Mouse (Mus musculus) bone marrow, adult 2 months (tissue): ENCODE measurements at regions not wholly inside any gene's neighbourhood (a gene's known extent, or its start where the extent isn't known, plus 50 kb on each side); places are given as distances from the start of the nearest gene placed in this dataset.

ENCODE experiments used
- CTCF ChIP-seq: fragments of 200-500 bp; IDR thresholded peaks from 2 replicates; pipeline ENCODE4 v1.5.1; 2011; ENCODE audit warnings: low read length, control low read depth; ENCODE audit not compliant: control insufficient read depth, insufficient read depth
- POLR2A ChIP-seq: fragments of 200-500 bp; IDR thresholded peaks from 2 replicates; pipeline ENCODE4 v1.6.1; 2011; ENCODE audit warnings: low read depth, mild to moderate bottlenecking, control low read depth, low read length, borderline replicate concordance; ENCODE audit not compliant: control insufficient read depth

DNA sequence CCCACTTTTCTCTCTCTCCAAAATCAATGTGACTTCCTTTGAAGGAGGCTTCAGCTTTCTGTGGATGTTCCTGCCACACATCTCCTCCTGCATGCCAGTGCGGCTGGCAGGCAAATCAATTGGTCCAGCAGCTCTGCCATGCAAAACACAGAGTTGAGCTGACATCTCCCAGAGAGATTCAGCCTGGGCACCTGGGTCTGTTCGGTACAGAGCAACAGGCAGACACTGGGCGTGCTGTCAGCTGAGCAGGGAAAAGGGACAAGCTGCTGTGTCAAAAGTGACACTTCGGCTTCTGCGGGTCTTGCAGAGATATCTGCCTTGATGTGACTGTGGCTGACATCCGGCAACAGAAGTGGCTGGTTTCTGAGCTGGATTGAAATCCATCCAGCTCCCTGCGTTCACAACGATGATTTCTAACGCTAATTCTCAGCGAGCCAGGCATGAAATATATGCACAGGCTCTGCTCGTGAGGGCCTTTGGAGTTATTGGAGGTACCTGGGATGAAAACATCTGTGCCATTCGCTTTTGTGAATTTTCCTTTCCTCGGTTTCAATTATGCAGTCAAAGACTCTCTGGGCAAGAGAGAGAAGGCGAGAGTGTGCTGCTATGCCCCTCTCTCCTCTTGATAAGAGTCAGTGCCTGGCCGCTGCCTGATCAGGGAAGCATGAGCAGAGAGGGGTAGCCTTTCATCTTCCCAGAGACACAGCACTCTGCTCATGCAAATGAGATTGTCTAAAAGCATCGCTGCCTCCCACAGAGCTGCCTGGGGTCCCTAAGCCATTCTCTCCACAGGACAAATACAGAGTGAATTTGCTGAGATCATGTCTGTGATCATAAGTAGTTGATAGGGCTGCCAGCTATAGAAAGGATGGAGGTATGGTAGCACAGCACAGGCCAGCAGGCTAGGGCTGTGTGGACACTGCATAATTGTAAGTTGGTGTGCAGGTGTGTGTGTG, 295.4 kb upstream of the Myt1l start:
- TF ChIP-seq POLR2A (no peak), CTCF (no peak)
